Mouse (Mus musculus) brain, adult 10 weeks (tissue): ENCODE measurements around the gene Rps28. TPM values are rescaled to one million over a fixed set of nuclear protein-coding genes. Genes with fewer than 3 reads are reported as not detected.

Experiments
- polyA plus RNA-seq: library from polyadenylated mRNA; stranded (reverse); fragments of 350-450 nt; fragmentation: Illumina TruSeq; extraction: RNeasy Lipid Tissue Mini Kit (QIAGEN cat#74804); gene quantifications from one replicate; pipeline ENCODE4 v1.2.3, GENCODE M21; 2015; ENCODE audit warnings: low read depth, low replicate concordance

Gene Rps28
- polyA plus RNA-seq, result 822 TPM

DNA sequence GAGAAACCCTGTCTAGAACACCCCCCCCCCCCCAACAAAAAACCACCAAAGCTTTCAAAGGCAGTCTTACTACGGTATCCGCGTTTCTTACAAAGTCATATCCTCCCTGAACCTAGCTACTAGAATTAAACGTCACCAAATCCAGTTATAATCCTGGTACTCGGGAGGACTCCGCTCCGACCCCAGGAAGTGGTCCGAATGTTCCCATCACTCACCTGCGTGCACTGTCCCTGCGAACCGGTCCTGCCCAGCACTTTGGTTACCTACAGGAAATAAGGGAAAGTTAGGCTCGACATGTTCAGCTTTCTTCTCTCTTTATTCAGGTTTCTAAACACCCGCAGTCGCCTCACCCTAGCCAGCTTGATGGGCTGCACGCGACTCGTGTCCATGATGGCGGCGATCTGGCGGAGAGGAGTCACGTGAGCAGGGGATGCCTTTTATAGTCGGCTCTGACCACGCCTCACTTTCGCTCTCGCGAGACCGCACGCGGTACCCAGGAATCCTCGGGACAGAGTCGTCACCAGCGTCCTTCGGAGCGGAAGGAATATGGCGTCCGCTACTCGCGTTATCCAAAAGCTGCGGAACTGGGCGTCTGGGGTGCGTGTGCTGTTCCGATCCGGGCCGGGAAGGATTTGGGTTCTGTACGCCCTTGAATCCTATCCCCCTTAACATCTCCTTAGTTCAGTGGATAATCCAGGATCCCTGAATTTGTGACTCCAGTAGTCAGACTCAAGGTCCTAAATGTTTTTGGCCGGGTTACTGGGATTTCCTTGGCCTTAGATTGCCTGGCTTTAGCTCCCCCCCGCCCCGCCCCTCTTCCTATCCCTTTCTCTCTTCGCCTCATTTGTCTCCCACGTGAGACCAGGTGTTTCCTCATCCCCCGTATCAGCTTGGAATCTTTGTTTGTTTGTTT, at the start of gene Rps28, which contains the start of gene Ndufa7:
Gene Rps28 (minus strand): TSS at position 479 of the 913 bp plus-strand sequence.
Gene Ndufa7 (plus strand): TSS at position 489 of the 913 bp plus-strand sequence.

DNA sequence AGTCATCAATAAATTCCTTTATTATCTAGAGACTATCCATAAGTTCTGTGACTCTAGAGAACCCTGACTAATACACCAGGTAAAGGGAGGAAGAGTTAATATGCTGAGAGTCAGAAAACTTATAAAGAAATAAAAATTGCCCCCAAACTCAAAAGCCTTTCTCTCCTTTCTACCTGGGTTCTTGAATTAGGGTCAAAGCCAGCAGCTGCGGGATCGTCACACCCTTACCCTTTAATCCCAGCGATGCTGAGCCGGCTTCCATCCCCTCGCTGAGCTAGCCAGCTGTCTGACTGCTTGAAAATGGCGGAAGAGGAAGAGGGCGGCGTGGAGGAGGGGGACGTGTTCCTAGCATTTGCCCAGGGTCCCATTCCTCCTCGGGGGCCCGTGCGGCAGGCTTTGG, 49.2 kb upstream of the Rps28 start, which contains the start of gene Gm7029:
Gene Gm7029 (plus strand): TSS at position 301 of the 400 bp plus-strand sequence.

DNA sequence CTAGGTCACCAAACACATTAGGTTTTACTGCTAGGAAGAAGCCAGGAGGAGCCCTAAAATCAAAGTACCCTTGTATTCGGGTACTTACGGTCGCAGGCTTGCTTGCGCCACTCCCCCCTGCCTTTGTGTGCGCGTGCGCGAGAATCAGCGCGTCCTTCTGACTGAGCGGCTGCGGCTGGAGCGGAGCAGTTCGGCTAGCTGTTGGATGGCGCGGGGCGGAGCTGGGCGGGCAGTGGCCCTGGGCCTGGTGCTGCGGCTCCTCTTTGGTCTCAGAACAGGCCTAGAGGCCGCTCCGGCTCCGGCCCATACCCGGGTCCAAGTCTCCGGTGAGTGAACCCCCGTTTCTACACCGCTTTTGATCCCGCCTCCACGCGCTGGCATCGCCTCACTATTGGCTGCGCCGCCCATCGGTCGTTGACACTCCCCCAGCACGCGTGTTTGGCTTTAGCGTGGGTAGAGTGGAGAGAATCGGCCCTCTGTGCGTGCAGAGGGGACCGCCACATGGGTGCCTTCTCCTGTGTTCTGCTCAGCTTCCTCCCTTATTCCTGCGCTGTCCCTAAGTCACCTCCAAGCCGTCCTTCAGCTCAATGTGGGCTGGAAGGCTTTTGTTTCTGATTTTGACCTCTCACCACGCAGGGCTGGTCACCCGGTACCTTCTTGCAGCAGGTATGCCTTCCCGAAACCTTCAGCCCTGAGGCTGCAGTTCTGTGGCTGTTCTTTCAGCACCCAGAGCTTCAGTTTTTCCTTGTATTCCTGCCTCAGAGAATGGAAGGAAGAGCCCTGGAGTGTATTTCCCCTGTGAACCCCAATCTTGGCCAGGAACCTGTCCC, 18.8 kb upstream of the Rps28 start, which contains the start of gene Cd320:
Gene Cd320 (plus strand): TSS at position 126 of the 830 bp plus-strand sequence.

DNA sequence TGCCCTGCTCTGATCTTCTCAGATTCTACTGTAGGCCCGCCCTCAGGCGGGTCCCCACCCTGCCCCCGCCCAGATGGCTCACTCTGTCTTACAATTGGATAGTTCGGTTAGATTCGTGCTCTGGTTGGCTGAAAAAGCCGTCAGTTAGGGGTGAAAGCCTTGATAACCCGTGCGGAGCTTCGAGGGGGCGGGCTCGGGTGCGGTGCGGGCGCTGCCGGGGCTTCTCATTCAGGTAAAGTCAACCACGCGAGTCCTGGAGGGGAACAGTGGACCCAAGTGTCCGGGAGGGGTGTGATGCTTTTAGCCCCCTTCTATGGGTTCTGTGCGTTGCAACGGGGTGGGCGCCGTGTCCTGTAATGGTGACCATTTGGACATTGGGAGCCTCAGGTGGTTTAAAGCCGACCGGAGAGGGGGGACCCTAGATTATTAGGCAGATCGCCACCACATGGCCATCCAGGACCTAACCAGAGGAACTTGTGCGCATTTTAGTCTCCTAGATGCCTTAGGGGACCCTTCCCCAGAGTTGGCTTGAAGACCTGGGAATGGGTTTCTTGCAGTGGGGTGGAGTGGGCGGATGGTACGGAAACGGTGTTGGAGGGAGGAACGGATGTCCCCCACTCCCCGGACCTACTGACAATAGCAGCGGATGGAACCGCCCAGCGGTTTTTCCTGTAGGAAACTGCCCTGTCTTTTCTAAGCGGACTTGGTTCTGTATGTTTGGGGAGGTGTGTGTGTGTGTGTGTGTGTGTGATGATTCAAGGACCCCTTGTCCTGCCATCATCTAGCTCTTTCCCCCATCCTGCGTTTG, 13.8 kb downstream of the Rps28 start, which contains the start of gene Kank3:
Gene Kank3 (plus strand): TSS at position 186 of the 808 bp plus-strand sequence.

DNA sequence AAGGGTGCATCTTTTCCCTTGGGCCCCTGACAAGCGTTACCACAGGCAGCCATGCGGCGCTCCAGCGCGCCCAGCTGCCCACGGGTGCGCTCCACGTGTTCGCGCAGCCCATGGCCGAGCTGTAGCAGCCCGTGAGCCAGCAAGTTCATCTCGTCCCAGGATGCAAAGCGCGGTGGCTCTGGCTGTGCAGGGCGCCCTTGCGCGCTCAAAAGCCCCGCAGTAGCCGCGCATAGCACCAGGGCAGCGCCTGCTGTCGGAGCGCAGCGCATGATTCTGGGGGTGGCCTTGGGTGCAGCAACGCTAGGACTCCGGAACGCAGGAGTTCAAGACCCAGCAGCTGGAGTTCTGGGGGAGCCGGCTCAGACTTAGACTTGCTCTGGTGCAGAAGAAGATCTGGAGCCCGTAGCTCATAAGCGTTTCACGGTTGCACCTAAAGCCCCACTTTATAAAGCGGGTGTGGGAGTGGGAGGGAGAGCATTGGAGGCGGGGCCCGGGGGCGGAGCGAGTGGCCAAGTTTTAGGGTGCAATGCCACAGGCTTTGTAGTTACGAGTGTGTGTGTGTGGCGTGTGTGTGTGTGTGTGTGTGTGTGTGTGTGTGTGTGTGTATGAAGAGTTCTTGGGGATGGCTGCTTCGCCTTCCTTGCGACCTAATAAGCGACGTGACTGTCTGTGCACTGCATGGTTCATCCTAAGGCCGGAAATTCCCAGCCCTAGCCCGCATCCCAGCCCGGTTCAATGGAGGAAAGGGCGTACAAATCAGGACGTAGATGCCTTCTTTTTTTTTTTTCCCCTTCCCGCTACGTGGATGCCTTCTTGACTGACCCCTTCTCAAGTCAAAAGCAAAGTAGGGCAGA, 43.0 kb downstream of the Rps28 start, which contains the start of gene Angptl4:
Gene Angptl4 (minus strand): TSS at position 707 of the 854 bp plus-strand sequence.

Other genes starting within 250 kb of the Rps28 start
- 36.4 TPM for gene Zfp414, start 195.5 kb downstream of the Rps28 start, polyA plus RNA-seq
- gene Pram1, start 186.5 kb downstream of the Rps28 start, polyA plus RNA-seq, result not detected
- gene Hnrnpm, start 137.7 kb downstream of the Rps28 start, polyA plus RNA-seq, result 103 TPM
- gene March2, start 105.9 kb downstream of the Rps28 start, polyA plus RNA-seq, result 123 TPM
- 275 TPM for gene Rab11b, start 64.0 kb downstream of the Rps28 start, polyA plus RNA-seq
- 4.1 TPM for gene Angptl4, start 42.7 kb downstream of the Rps28 start, polyA plus RNA-seq
- gene Kank3, start 14.0 kb downstream of the Rps28 start, polyA plus RNA-seq, result 37.8 TPM
- 455 TPM for gene Ndufa7, start within 50 bp of the Rps28 start, polyA plus RNA-seq
- gene Cd320, start 18.5 kb upstream of the Rps28 start, polyA plus RNA-seq, result 25.9 TPM
- not detected for gene Gm7029, start 49.3 kb upstream of the Rps28 start, polyA plus RNA-seq
- 1.2 TPM for gene Kifc1, start 66.1 kb upstream of the Rps28 start, polyA plus RNA-seq
- 1.1 TPM for gene Platr17, start 80.6 kb upstream of the Rps28 start, polyA plus RNA-seq
- 20.5 TPM for gene Daxx, start 84.9 kb upstream of the Rps28 start, polyA plus RNA-seq
- gene Tapbp, start 91.3 kb upstream of the Rps28 start, polyA plus RNA-seq, result 19.5 TPM
- 25.3 TPM for gene Zbtb22, start 91.3 kb upstream of the Rps28 start, polyA plus RNA-seq
- 73.9 TPM for gene Rgl2, start 105.0 kb upstream of the Rps28 start, polyA plus RNA-seq
- 145 TPM for gene Pfdn6, start 115.8 kb upstream of the Rps28 start, polyA plus RNA-seq
- gene Wdr46, start 116.1 kb upstream of the Rps28 start, polyA plus RNA-seq, result 10.6 TPM
- 6.7 TPM for gene B3galt4, start 126.9 kb upstream of the Rps28 start, polyA plus RNA-seq
- gene Vps52, start 131.2 kb upstream of the Rps28 start, polyA plus RNA-seq, result 65.0 TPM
- 1,085 TPM for gene Rps18, start 131.4 kb upstream of the Rps28 start, polyA plus RNA-seq
- gene H2-K1, start 175.8 kb upstream of the Rps28 start, polyA plus RNA-seq, result 54.0 TPM
- 43.2 TPM for gene Ring1, start 200.1 kb upstream of the Rps28 start, polyA plus RNA-seq
- 71.2 TPM for gene H2-Ke6, start 203.5 kb upstream of the Rps28 start, polyA plus RNA-seq
- gene Slc39a7, start 207.1 kb upstream of the Rps28 start, polyA plus RNA-seq, result 90.9 TPM
- 71.9 TPM for gene Rxrb, start 207.2 kb upstream of the Rps28 start, polyA plus RNA-seq
- 8.4 TPM for gene Col11a2, start 214.9 kb upstream of the Rps28 start, polyA plus RNA-seq